Mouse (Mus musculus) CH12.LX (cell line): ENCODE data around the gene Rpp38.

Experiments
- CTCF ChIP-seq, 2 experiments: IDR thresholded peaks in 1 of 2; conservative IDR thresholded peaks in 1 of 2; 2 replicates each; pipeline ENCODE4 v1.5.1; 2011 to 2012; ENCODE audit warnings: low read depth in 2 of 2, low read length in 2 of 2, improper control_type of control experiment in 1 of 2, inconsistent platforms in 1 of 2, mild to moderate bottlenecking in 1 of 2, moderate library complexity in 1 of 2
- GABPA ChIP-seq: IDR thresholded peaks from 2 replicates; pipeline ENCODE4 v1.6.1; 2012; ENCODE audit warnings: low read depth, low read length, improper control_type of control experiment, inconsistent platforms; ENCODE audit not compliant: insufficient replicate concordance
- MAFK ChIP-seq: IDR thresholded peaks from 2 replicates; pipeline ENCODE4 v1.6.1; 2011; ENCODE audit warnings: low read length, improper control_type of control experiment; ENCODE audit not compliant: insufficient replicate concordance
- MAX ChIP-seq: IDR thresholded peaks from 2 replicates; pipeline ENCODE4 v1.6.1; 2011; ENCODE audit warnings: low read length, improper control_type of control experiment
- NELFE ChIP-seq: IDR thresholded peaks from 2 replicates; pipeline ENCODE4 v1.6.1; 2011; ENCODE audit warnings: low read depth, low read length, improper control_type of control experiment
- PAX5 ChIP-seq: IDR thresholded peaks from 2 replicates; pipeline ENCODE4 v1.6.1; 2012; ENCODE audit warnings: low read length, inconsistent platforms, mixed read lengths
- POLR2A ChIP-seq: IDR thresholded peaks from 2 replicates; pipeline ENCODE4 v1.6.1; 2011; ENCODE audit warnings: low read depth, mild to moderate bottlenecking, improper control_type of control experiment, low read length
- RCOR1 ChIP-seq: conservative IDR thresholded peaks from 2 replicates; pipeline ENCODE4 v1.6.1; 2012; ENCODE audit warnings: low read depth, mild to moderate bottlenecking, inconsistent platforms, low read length, improper control_type of control experiment
- SIN3A ChIP-seq: IDR thresholded peaks from 2 replicates; pipeline ENCODE4 v1.6.1; 2012; ENCODE audit warnings: low read length, improper control_type of control experiment, inconsistent platforms
- SMC3 ChIP-seq: IDR thresholded peaks from 2 replicates; pipeline ENCODE4 v1.6.1; 2011; ENCODE audit warnings: low read depth, low read length, improper control_type of control experiment
- TCF12 ChIP-seq: IDR thresholded peaks from 2 replicates; pipeline ENCODE4 v1.6.1; 2014; ENCODE audit warnings: low read depth, mild to moderate bottlenecking, inconsistent platforms, low read length, improper control_type of control experiment
- USF2 ChIP-seq: conservative IDR thresholded peaks from 2 replicates; pipeline ENCODE4 v1.6.1; 2011; ENCODE audit warnings: low read depth, low read length, improper control_type of control experiment
- ZNF384 ChIP-seq: IDR thresholded peaks from 2 replicates; pipeline ENCODE4 v1.6.1; 2012; ENCODE audit warnings: low read depth, low read length, improper control_type of control experiment, inconsistent platforms

- TF ChIP-seq POLR2A (no peak), PAX5 (no peak), CTCF (conservative IDR thresholded peaks at IDR 0.05 in 1 of 2, IDR thresholded peaks at IDR 0.05 in 1 of 2; ENCODE audit: low read depth in 2 of 2, low read length in 2 of 2) (no peak), RCOR1 (no peak), GABPA (no peak), SMC3 (no peak), NELFE (no peak), ZNF384 (no peak), TCF12 (no peak), USF2 (no peak), MAFK (no peak), MAX (no peak), SIN3A (no peak)
Observed at GRCm38 (mm10) chr2:3292170-3292569, 40.3 kb downstream of the Rpp38 start.
